Mouse (Mus musculus): ENCODE results near the gene Snrnp27.

Gene Snrnp27

DNA sequence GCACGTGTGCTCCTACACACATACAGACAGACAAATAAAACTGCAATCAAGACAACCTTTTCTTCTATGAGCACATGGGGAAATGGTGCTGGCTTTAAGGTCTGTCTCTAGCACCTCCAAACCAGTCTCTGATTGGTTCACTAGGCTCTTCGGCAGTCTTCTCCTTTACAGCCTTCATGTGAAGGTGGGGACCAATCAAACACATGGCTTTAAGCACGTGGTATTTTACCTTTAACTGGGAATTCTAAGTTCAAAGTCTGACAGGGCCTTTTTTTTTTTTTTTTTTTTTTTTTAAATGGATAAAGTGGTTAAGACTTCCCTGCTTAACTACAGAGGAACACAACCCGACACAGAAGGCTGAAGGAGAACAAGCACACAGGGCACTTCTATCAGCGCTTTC, 19.2 kb downstream of the Snrnp27 start:
- no peak for DNase-seq (ENCODE audit: low spot score in 2 of 2)

GRCm38 (mm10) chr6:86660161-86660877, 24.0 kb downstream of the Snrnp27 start:
- peak in 1 of 2 experiments; percentile 69 for DNase-seq (ENCODE audit: low spot score in 2 of 2)

- DNase-seq (ENCODE audit: low spot score in 2 of 2) = peak in 1 of 2 experiments; percentile 54
Observed at GRCm38 (mm10) chr6:86658501-86658900, 25.8 kb downstream of the Snrnp27 start.

- no peak for DNase-seq (ENCODE audit: low spot score in 2 of 2)
Observed at GRCm38 (mm10) chr6:86654270-86654916, 29.9 kb downstream of the Snrnp27 start.

DNA sequence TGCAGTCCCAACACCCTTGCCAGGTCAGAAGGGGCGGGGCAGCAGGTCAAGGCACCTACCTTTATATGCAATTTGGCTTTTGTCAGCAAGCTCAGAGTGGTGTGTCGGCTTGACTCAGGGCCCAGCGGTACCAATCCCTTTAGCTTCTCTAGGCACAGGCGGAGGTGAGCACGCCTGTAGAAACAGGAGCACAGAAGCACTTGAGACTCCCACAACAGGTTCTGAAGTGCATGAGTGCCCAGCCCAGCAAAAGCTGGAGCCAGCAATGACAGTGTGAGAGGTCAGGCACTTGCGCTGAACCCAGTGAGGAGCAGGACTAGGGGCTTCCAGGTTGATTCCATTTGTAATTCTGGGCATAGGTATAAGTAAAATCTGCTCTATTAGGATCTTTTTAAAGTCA, 31.3 kb downstream of the Snrnp27 start:
- DNase-seq (ENCODE audit: low spot score in 2 of 2) = no peak

DNA sequence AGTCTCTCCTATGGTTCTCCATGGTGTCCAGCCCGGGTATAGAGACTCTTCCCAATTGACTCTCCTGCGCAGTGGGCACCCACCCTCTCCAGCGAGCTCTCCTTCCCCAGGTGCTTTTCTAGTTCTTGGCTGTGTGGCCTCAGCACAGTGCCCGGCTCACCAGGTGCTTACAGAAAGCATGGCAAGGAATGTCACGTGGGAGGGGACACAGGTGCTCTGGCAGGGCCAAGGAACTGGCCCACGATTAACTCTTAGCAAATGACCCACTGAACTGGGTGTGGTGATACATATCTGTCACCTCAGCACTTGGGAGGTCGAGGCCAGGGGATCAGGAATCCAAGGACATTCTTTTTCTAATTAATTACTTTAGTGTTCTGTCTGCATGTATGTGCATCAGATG, 38.2 kb downstream of the Snrnp27 start:
- no peak for DNase-seq (ENCODE audit: low spot score in 2 of 2)

GRCm38 (mm10) chr6:86645551-86645950, 38.8 kb downstream of the Snrnp27 start:
- DNase-seq (ENCODE audit: low spot score in 2 of 2) = no peak

DNA sequence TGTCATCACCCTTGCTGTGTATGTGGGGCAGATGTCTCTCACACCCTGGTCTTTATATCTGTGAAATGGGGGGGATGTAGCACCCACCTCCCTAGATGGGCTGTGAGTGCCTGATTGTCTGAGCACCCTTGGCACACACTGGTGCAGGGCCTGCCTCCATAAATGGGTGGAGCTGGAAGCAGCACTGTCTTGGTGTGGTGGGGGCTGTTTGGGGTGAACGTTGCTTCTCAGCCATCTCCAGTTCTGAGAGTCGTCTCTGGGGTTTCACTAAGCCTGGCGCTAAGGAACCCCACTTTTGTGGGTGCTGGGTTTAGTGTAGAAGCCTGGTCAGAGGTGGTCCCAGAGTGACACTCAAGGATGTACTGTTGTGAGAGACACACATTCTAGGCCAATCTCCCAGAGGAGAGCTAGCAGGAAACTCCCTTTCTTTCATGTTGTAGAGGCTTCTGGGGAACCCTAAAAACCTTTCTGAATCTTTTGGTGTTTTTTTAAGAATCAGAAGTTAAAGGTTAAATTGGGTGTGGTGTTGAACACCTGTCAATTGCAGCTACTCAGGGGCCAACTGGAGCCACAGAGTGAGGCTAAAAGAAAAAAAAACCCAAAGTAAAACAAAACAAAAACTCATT, 39.4 kb downstream of the Snrnp27 start:
- DNase-seq (ENCODE audit: low spot score in 2 of 2) = no peak

GRCm38 (mm10) chr6:86641716-86642115, 42.6 kb downstream of the Snrnp27 start:
- no peak for DNase-seq (ENCODE audit: low spot score in 2 of 2)

- no peak for DNase-seq (ENCODE audit: low spot score in 2 of 2)
Observed at GRCm38 (mm10) chr6:86640776-86641175, 43.5 kb downstream of the Snrnp27 start.

DNA sequence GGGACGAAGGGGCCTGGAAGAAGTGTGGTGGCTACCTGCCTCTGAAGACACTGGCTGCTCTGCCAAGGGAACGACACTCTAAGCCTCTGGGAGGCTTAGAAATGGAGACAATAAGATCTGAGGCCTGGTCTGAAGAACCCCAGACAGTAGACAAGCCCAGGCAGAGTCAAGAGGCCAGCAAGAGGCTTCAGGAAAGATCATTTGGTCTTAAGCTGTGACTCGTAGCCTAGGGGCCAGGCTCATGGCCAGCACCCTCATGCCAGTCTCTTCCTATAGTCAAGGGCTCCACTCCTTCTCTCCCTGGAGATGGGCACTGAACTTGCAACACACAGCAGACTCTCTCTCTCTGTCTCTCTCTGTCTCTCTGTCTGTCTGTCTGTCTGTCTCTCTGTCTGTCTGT, 44.2 kb downstream of the Snrnp27 start:
- no peak for DNase-seq (ENCODE audit: low spot score in 2 of 2)

- peak; percentile 70 to 82 for DNase-seq (ENCODE audit: low spot score in 2 of 2)
Observed at GRCm38 (mm10) chr6:86639180-86640160, 44.9 kb downstream of the Snrnp27 start.

DNA sequence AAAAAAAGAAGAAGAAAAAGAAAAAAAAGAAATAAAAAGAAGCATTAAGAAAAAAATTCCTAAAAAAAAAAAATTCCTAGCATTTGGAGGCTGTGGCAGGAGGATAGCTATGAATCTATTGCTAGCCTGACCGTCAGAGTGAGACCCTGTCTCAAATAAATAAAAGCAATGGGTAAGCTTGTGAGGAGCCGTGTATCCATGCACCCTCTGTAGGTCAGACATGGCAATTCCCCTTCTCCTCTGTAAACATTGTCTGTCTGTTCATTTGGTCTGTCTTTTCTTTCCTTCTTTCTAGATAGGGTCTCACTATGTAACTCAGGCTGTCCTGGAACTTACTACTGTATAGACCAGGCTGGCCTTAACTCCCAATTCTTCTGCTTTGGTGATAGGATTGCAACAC, 45.9 kb downstream of the Snrnp27 start:
- DNase-seq (ENCODE audit: low spot score in 2 of 2) = no peak

- peak in 1 of 2 experiments; percentile 61 for DNase-seq (ENCODE audit: low spot score in 2 of 2)
Observed at GRCm38 (mm10) chr6:86637860-86638259, 46.5 kb downstream of the Snrnp27 start.

DNA sequence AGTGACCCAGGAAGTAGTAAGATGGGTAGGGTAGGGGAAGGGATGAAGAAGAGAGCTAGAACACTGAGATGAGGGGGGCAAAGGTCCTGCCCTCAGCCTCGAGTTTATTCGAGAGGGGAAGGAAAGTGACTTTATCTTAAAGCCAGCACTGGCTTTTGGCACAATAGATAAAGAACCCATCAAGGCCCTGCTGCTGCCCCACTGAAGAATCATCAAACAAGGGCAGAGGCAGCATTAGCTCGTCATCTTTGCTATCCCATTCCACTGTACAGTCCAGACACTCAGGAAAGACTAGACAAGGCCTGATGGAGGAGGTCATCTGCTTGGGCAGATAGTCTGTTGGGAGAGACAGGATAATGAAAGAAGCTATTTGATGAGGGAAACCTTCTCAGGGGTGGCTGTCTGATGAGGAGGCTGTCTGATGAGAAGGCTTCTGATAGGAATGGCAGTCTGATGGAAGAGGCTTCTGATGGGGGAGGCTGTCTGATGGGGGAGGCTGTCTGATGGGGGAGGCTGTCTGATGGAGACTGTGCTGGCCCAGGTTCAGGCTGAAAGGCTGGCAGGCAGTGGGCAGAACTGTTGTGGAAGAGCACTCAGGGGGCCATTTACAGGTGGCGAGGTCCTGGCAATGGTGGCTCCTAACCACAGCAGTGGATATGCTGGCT, 47.0 kb downstream of the Snrnp27 start:
- DNase-seq (ENCODE audit: low spot score in 2 of 2) = peak; percentile 57 to 67

GRCm38 (mm10) chr6:86636495-86636894, 47.8 kb downstream of the Snrnp27 start:
- DNase-seq (ENCODE audit: low spot score in 2 of 2) = peak; percentile 65 to 74

DNA sequence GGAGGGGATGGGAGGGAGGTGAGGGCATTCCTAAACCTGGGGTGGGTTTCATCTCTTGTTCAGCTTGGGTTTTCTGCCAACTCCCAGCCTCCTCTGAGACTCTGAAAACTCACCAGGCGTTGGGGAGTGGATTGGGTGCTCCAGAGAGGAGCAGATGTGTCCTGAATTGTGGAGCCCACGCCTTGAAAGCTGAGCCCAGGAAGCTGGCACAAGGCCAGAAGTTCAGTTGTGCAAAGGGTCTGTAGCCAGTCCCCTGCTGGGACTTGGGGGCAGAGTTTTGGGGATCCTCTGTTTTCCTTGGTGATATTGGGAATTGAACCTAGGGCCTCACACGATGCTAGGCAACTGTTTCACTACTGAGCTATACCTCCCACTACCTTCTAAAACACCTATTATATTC, 54.2 kb downstream of the Snrnp27 start:
- peak in 1 of 2 experiments; percentile 61 for DNase-seq (ENCODE audit: low spot score in 2 of 2)

- peak; percentile 58 to 73 for DNase-seq (ENCODE audit: low spot score in 2 of 2)
Observed at GRCm38 (mm10) chr6:86627946-86628345, 56.4 kb downstream of the Snrnp27 start, which contains the start of gene Asprv1. TSS of gene Asprv1 (plus strand) at chr6:86628164.

All from spleen, postnatal 4 days (tissue).